16 mouse cellular contexts compared by ENCODE assay signal in genomic region chr10:111214696-111215095, GRCm38 (mm10). TPM values are rescaled to one million over a fixed set of nuclear protein-coding genes. Genes with fewer than 3 reads are reported as not detected.
DNase-seq lines count a peak whose midpoint lies in the region; ATAC-seq lines count a peak whose summit lies in the region.
"Had no signal": no experiment of that assay in that cellular context is flagged by ENCODE, and none has a peak within 500 bp of the region (broad histone marks: within the 10 kb centered on the region; RNA-seq: fewer than 3 reads in every experiment).

No protein-coding gene starts in this region.

- DNase-seq in lung, postnatal 25 days (ENCODE audit: low spot score): peak; percentile 18
- no peak for DNase-seq in lung, postnatal 10 days
- peak; percentile 68 to 71 for DNase-seq in CD8-positive naive resting alpha-beta T cell, adult 2 months (ENCODE audit: low read depth in 2 of 2, low spot score in 2 of 2)
- DNase-seq in neural tube, embryonic 10.5 days (ENCODE audit: extremely low spot score, low spot score): no peak
- DNase-seq in embryo, embryonic 11 days: no peak
- no peak for DNase-seq in left cerebral cortex, adult 11 months (ENCODE audit: low spot score)
- DNase-seq: adrenal gland, postnatal 10 days; cerebellum, adult 18-20 months; cerebellum, adult 9-11 months; cerebellum, postnatal 36 days; forebrain, postnatal 0 days; gastrocnemius, postnatal 14 days; heart, postnatal 36 days had no signal

- ATAC-seq in inflammation-experienced regulatory T-cells, adult 6 months: peak; percentile 59
- peak; percentile 46; the same call in 1 of the 2 replicates for ATAC-seq in neutrophil, adult 5-6 weeks (ENCODE audit: extremely low read depth, insufficient number of reproducible peaks, low FRiP score, poor library complexity, severe bottlenecking)
- ATAC-seq: forebrain, embryonic 13.5 days; forebrain, postnatal 0 days had no signal

RNA-seq across cellular contexts. Expression of gene Osbpl8, which starts 50.1 kb away (rescaled TPM):
- 10 to 100 TPM; 13.7 to 16.3 (median 15.3) TPM for polyA plus RNA-seq in inflammation-experienced regulatory T-cells, adult 6 months (2017; shearing (Covaris generic))
- total RNA-seq in neutrophil, adult 5-6 weeks (2017): 87.2 and 87.7 TPM in 2 replicates

Comparison
In these comparisons a context has a peak if more than half of its experiments do, and no peak if none do; other contexts are left out.
1. DNase-seq: peak in lung, postnatal 25 days (single experiment) and CD8-positive naive resting alpha-beta T cell, adult 2 months (2 of 2); none in lung, postnatal 10 days (single experiment), neural tube, embryonic 10.5 days (single experiment), embryo, embryonic 11 days (single experiment) and left cerebral cortex, adult 11 months (single experiment).